Mouse (Mus musculus) cerebellum, adult 2 months (tissue): Measurements from ENCODE around the gene Palld.

Experiments
- CTCF ChIP-seq: fragments of 200-500 bp; IDR thresholded peaks from 2 replicates; pipeline ENCODE4 v1.5.1; 2011; ENCODE audit warnings: low read depth, mild to moderate bottlenecking, control low read depth, low read length, moderate library complexity, borderline replicate concordance; ENCODE audit not compliant: insufficient read depth
- POLR2A ChIP-seq: fragments of 200-500 bp; IDR thresholded peaks from 2 replicates; pipeline ENCODE4 v1.6.1; 2011; ENCODE audit warnings: low read length, control low read depth, borderline replicate concordance; ENCODE audit not compliant: insufficient read depth

GRCm38 (mm10) chr8:61499035-61499434 lies 403.5 kb downstream of the Palld start:
- TF ChIP-seq CTCF (no peak), POLR2A (no peak)
